In genomic region chr4:155481381-155482124, GRCm38 (mm10) we compare ENCODE assay signal across 8 mouse cellular contexts. TPM values are rescaled to one million over a fixed set of nuclear protein-coding genes. Genes with fewer than 3 reads are reported as not detected.
DNase-seq lines count a peak whose midpoint lies in the region; ATAC-seq lines count a peak whose summit lies in the region.

No protein-coding gene starts in this region.

- H3K4me2 ChIP-seq in hindbrain, embryonic 12.5 days (replicated peaks), result peak overlapping the region; percentile 24

- H3K9me3 ChIP-seq in hindbrain, embryonic 12.5 days (replicated peaks), result no peaks in the 10 kb centered on the region

- H3K9ac ChIP-seq in hindbrain, embryonic 12.5 days, result no peak overlapping the region

- ATAC-seq in hindbrain, embryonic 12.5 days (ENCODE audit: low FRiP score), result peak; percentile 52; the same call in 1 of the 2 replicates

- H3K4me3 ChIP-seq in hindbrain, embryonic 12.5 days, result no peak overlapping the region

- H3K36me3 ChIP-seq in hindbrain, embryonic 12.5 days, result no peaks in the 10 kb centered on the region

- peaks cover 3% of the 10 kb centered on the region; the same call in 1 of the 2 replicates for H3K4me1 ChIP-seq in hindbrain, embryonic 12.5 days

- H3K27ac ChIP-seq in hindbrain, embryonic 12.5 days, result no peak overlapping the region

- WGBS in hindbrain, embryonic 12.5 days, result 27% methylated on average over 28 of the region's 28 CpGs

- peak; percentile 90 for DNase-seq in NIH3T3 (ENCODE audit: low read depth)
- peak; percentile 87 to 90 for DNase-seq in cerebellum, postnatal 10 days
- DNase-seq in frontal cortex, postnatal 14 days (ENCODE audit: low spot score in 2 of 2), result peak; percentile 55 to 69
- DNase-seq in layer of hippocampus, postnatal 25 days (ENCODE audit: extremely low spot score in 1 of 2, low spot score in 1 of 2), result peak; percentile 84 to 90
- DNase-seq in lung, postnatal 25 days (ENCODE audit: low spot score), result peak; percentile 80
- peak; percentile 64 for DNase-seq in retina, adult 2 months (ENCODE audit: low read depth, low spot score)
- peak; percentile 85 for DNase-seq in thymus, postnatal 25 days

- H3K27me3 ChIP-seq in hindbrain, embryonic 12.5 days, result 0 out of 2 replicates have a peak, but pooled peaks cover 5% of the 10 kb centered on the region

RNA-seq across cellular contexts. Expression of gene Gnb1, which starts 9.6 kb away (rescaled TPM):
- 757 and 772 TPM in 2 replicates for polyA plus RNA-seq in hindbrain, embryonic 12.5 days (2016; fragmentation: Nextera tagmentation; extraction: Ambion mirVana)
- total RNA-seq in layer of hippocampus, postnatal 25 days (2021), result 100 to 1,000 TPM; 763 to 780 TPM

RNA-seq across cellular contexts. Expression of gene Tmem52, which starts 12.6 kb away (rescaled TPM):
- polyA plus RNA-seq in hindbrain, embryonic 12.5 days (2016; fragmentation: Nextera tagmentation; extraction: Ambion mirVana), result not detected in 2 replicates
- total RNA-seq in layer of hippocampus, postnatal 25 days (2021), result 1 to 10 TPM; 3.0 to 5.6 TPM
